Comparison of ENCODE assay signal across 8 mouse cellular contexts in the genomic region with DNA sequence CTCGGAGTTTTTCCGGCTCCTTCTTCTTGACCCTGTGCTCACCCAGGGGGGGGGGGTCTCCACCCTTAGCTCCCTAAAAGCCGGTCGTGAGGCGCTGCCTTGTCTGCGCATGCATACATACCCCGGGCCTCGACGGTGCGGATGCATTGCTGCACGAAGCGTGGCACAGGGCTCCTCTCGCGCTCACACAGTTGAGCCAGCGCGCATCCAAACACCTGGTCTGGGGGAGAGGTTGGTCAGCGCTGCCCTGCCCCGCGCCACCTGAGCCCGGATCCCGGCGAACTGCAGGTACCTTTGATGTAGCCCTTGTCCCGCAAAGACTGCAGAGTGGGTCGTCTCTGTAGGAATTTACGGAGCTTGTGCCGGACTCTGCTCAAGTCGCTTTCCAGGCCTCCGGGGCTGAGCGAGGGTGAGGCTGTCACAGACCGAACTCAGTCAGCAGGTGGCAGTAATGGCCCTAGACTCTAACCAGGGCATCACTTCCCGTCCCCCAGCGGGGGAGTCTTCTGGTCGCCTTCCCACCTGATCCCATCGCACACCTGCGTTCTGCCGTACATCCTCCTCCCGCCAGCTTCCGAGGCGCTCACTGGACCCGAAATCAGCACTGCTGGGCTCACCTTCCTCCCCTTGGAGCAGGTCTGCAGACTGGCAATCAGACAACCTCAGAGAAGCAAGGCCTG. TPM values are rescaled to one million over a fixed set of nuclear protein-coding genes. Genes with fewer than 3 reads are reported as not detected.
A peak's percentile ranks its signal among the peaks of the same experiment; 100 is the strongest.
DNase-seq lines count a peak whose midpoint lies in the region; ATAC-seq and TF ChIP-seq lines count a peak whose summit lies in the region.

No protein-coding gene starts in this region.

- 14% methylated on average over 40 of the region's 40 CpGs for WGBS in forebrain, embryonic 11.5 days
- 15% methylated on average over 40 of the region's 40 CpGs for WGBS in hindbrain, embryonic 16.5 days
- 24% methylated on average over 40 of the region's 40 CpGs for WGBS in olfactory bulb, adult 2 months

- peak; percentile 61 for DNase-seq in layer of hippocampus, adult 11-12 months (ENCODE audit: low spot score)
- DNase-seq in layer of hippocampus, adult 9-10 months (ENCODE audit: low spot score): no peak
- peak; percentile 62 for DNase-seq in brain, embryonic 14.5 days (ENCODE audit: low read depth)
- DNase-seq in forebrain, embryonic 11.5 days (ENCODE audit: low spot score): peak; percentile 78
- DNase-seq in liver: peak; percentile 31
- DNase-seq in thymus, postnatal 0 days (ENCODE audit: low spot score): no peak

- H3K9ac ChIP-seq in forebrain, embryonic 11.5 days (ENCODE audit: low read length): no peak overlapping the region; the same call in 1 of the 2 replicates
- peak overlapping the region; percentile 56; the same call in 1 of the 2 replicates for H3K9ac ChIP-seq in hindbrain, embryonic 16.5 days (ENCODE audit: low read depth, low read length)

- 0 out of 2 replicates have a peak, but pooled peaks have one; percentile 56 for ATAC-seq in forebrain, embryonic 11.5 days (replicated peaks; ENCODE audit: low FRiP score)
- ATAC-seq in hindbrain, embryonic 16.5 days: peak; percentile 48; the same call in 1 of the 2 replicates

- H3K4me3 ChIP-seq in forebrain, embryonic 11.5 days (ENCODE audit: low read depth, low read length): no peak overlapping the region
- peak overlapping the region; percentile 36 for H3K4me3 ChIP-seq in hindbrain, embryonic 16.5 days (ENCODE audit: low read length)
- H3K4me3 ChIP-seq in olfactory bulb, adult 2 months (ENCODE audit: insufficient read depth, low read depth, low read length): peak overlapping the region; percentile 48

- H3K4me2 ChIP-seq in forebrain, embryonic 11.5 days (ENCODE audit: low read depth, low read length, severe bottlenecking): peak overlapping the region; percentile 36
- H3K4me2 ChIP-seq in hindbrain, embryonic 16.5 days (ENCODE audit: low read length): peak overlapping the region; percentile 62

- TF ChIP-seq POLR2A in brain, embryonic 14.5 days (IDR thresholded peaks at IDR 0.05; ENCODE audit: borderline replicate concordance, extremely low read depth, insufficient read depth, insufficient read length, poor library complexity, severe bottlenecking): no peak
- TF ChIP-seq POLR2A in olfactory bulb, adult 2 months (IDR thresholded peaks at IDR 0.05; ENCODE audit: insufficient read depth, low read depth, low read length): no peak

- H3K4me1 ChIP-seq in forebrain, embryonic 11.5 days (replicated peaks; ENCODE audit: control insufficient read depth, insufficient read depth, low read length): peaks cover 4% of the 10 kb centered on the region; the same call in 1 of the 2 replicates
- H3K4me1 ChIP-seq in hindbrain, embryonic 16.5 days (ENCODE audit: control insufficient read depth, insufficient read depth, low read depth, low read length): peaks cover 15% of the 10 kb centered on the region
- H3K4me1 ChIP-seq in olfactory bulb, adult 2 months (ENCODE audit: control insufficient read depth, insufficient read depth, low read length): peaks cover 21% of the 10 kb centered on the region

- TF ChIP-seq CTCF in brain, embryonic 14.5 days (IDR thresholded peaks at IDR 0.05; ENCODE audit: borderline replicate concordance, extremely low read depth, insufficient read depth, insufficient read length): peak; percentile 61
- no peak for TF ChIP-seq CTCF in olfactory bulb, adult 2 months (IDR thresholded peaks at IDR 0.05; ENCODE audit: insufficient read depth, low read depth, low read length)

- H3K27me3 ChIP-seq in forebrain, embryonic 11.5 days (ENCODE audit: control insufficient read depth, insufficient read depth, low read length): peaks cover 22% of the 10 kb centered on the region
- no peaks in the 10 kb centered on the region; the same call in none of the 2 replicates for H3K27me3 ChIP-seq in hindbrain, embryonic 16.5 days (replicated peaks; ENCODE audit: control insufficient read depth, insufficient read depth, low read length)

- no peak overlapping the region for H3K27ac ChIP-seq in forebrain, embryonic 11.5 days (ENCODE audit: low read depth, low read length)
- H3K27ac ChIP-seq in hindbrain, embryonic 16.5 days (ENCODE audit: low read depth, low read length): no peak overlapping the region
- H3K27ac ChIP-seq in olfactory bulb, adult 2 months (ENCODE audit: insufficient read depth, low read depth, low read length): no peak overlapping the region

- H3K9me3 ChIP-seq in forebrain, embryonic 11.5 days (ENCODE audit: control insufficient read depth, low read length): no peaks in the 10 kb centered on the region
- H3K9me3 ChIP-seq in hindbrain, embryonic 16.5 days (ENCODE audit: control insufficient read depth, low read length): no peaks in the 10 kb centered on the region

- no peaks in the 10 kb centered on the region for H3K36me3 ChIP-seq in forebrain, embryonic 11.5 days (ENCODE audit: control insufficient read depth, insufficient read depth, low read length)
- no peaks in the 10 kb centered on the region for H3K36me3 ChIP-seq in hindbrain, embryonic 16.5 days (ENCODE audit: control insufficient read depth, insufficient read depth, low read length)

RNA-seq across cellular contexts. Expression of gene Arhgap27, which starts 29.6 kb away (rescaled TPM):
- polyA plus RNA-seq in brain, embryonic 14.5 days (2012; rRNA removed): 6.7 and 7.0 TPM in 2 replicates
- 3.2 TPM in 2 replicates for polyA plus RNA-seq in forebrain, embryonic 11.5 days (2014; fragmentation: Nextera tagmentation; extraction: Ambion mirVana)
- 4.8 and 5.6 TPM in 2 replicates for polyA plus RNA-seq in hindbrain, embryonic 16.5 days (2015; fragmentation: Nextera tagmentation; extraction: Ambion mirVana)
- not detected in 2 replicates for polyA plus RNA-seq in olfactory bulb, adult 2 months (2012; ENCODE audit: insufficient read depth, insufficient read length, low replicate concordance, missing spikeins)
- 20.0 and 20.4 TPM in 2 replicates for polyA plus RNA-seq in thymus, postnatal 0 days (2015; fragmentation: Nextera tagmentation; extraction: Ambion mirVana)

Comparison
In these comparisons a context has a peak if more than half of its experiments do, and no peak if none do; other contexts are left out.
1. DNase-seq: peak in layer of hippocampus, adult 11-12 months (single experiment), brain, embryonic 14.5 days (single experiment), forebrain, embryonic 11.5 days (single experiment) and liver (single experiment); none in layer of hippocampus, adult 9-10 months (single experiment) and thymus, postnatal 0 days (single experiment).